Mouse (Mus musculus) B cell, adult 67 days (primary cell): ENCODE measurements around the gene Sesn3. TPM values are rescaled to one million over a fixed set of nuclear protein-coding genes. Genes with fewer than 3 reads are reported as not detected.

Experiments used
- total RNA-seq, 2 experiments: library from RNA; stranded (reverse); gene quantifications; 4 replicates each; pipeline ENCODE4 v1.2.4; 2023

Sesn3 gene
- total RNA-seq = 100 to 1,000 TPM; 170 to 182 TPM

GRCm38 (mm10) chr9:14274986-14275720, at the start of gene Sesn3:
TSS of gene Sesn3 (plus strand) at chr9:14275067.

GRCm38 (mm10) chr9:14381353-14382055, 106.6 kb downstream of the Sesn3 start, which contains the start of gene Endod1:
TSS of gene Endod1 (minus strand) at chr9:14381507.

Other genes starting within 250 kb of the Sesn3 start
- 10 to 100 TPM; 10.9 to 13.0 TPM for gene Endod1, start 106.4 kb downstream of the Sesn3 start, total RNA-seq
- 1 to 10 TPM; 1.1 to 1.4 TPM for gene Kdm4d, start 225.4 kb downstream of the Sesn3 start, total RNA-seq
- gene Cwc15, start 225.6 kb downstream of the Sesn3 start, total RNA-seq = 100 to 1,000 TPM; 101 to 114 TPM